ENCODE assay signal across 24 mouse cellular contexts in the genomic region with DNA sequence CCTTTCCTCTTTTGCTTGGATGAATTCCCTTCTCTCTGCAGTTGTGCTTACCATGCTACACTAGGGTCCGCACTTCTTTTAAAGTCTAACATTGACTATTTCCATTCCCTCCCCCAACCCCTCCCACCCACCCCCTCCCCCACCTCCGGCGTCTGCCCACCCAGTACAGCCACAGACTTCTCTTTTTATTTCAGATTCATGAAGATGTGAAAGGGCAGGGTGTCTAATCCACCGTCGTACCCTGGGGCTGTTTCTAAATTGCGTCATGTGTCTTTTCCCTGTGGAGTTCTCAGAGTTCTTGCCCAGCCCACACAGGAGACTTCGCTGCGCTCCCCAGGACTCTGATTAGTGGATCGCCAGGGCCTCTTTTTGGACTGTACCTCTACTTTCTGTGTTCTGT. TPM values are rescaled to one million over a fixed set of nuclear protein-coding genes. Genes with fewer than 3 reads are reported as not detected.
"Had no signal": no experiment of that assay in that cellular context is flagged by ENCODE, and none has a peak within 500 bp of the region (broad histone marks: within the 10 kb centered on the region; RNA-seq: fewer than 3 reads in every experiment).

No protein-coding gene starts in this region.

- ATAC-seq: hindbrain, postnatal 0 days; intestine, embryonic 16.5 days; liver, embryonic 12.5 days had no signal

- H3K27me3 ChIP-seq: hindbrain, embryonic 13.5 days; hindbrain, embryonic 15.5 days; kidney, embryonic 15.5 days; limb, embryonic 13.5 days; limb, embryonic 15.5 days; liver, embryonic 12.5 days had no signal

- H3K9me3 ChIP-seq: hindbrain, embryonic 15.5 days; limb, embryonic 15.5 days; liver, embryonic 12.5 days had no signal

- H3K27ac ChIP-seq: hindbrain, embryonic 13.5 days; hindbrain, embryonic 15.5 days; hindbrain, postnatal 0 days; kidney, embryonic 15.5 days; kidney, postnatal 0 days; limb, embryonic 13.5 days; limb, embryonic 15.5 days; liver, embryonic 12.5 days; liver, embryonic 14.5 days had no signal

- H3K9ac ChIP-seq: hindbrain, embryonic 13.5 days; hindbrain, embryonic 15.5 days; kidney, embryonic 15.5 days; limb, embryonic 13.5 days; limb, embryonic 15.5 days; liver, embryonic 12.5 days; liver, embryonic 14.5 days had no signal

- H3K4me3 ChIP-seq: hindbrain, embryonic 13.5 days; hindbrain, embryonic 15.5 days; kidney, embryonic 15.5 days; limb, embryonic 13.5 days; limb, embryonic 15.5 days; liver, embryonic 12.5 days had no signal

- H3K36me3 ChIP-seq: hindbrain, embryonic 13.5 days; hindbrain, embryonic 15.5 days; kidney, embryonic 15.5 days; limb, embryonic 13.5 days; limb, embryonic 15.5 days; liver, embryonic 12.5 days had no signal

- H3K4me2 ChIP-seq: heart, embryonic 11.5 days; hindbrain, embryonic 13.5 days; hindbrain, embryonic 15.5 days; kidney, embryonic 15.5 days; limb, embryonic 13.5 days; limb, embryonic 15.5 days; liver, embryonic 12.5 days had no signal

- H3K4me1 ChIP-seq: hindbrain, embryonic 13.5 days; hindbrain, embryonic 15.5 days; kidney, embryonic 15.5 days; limb, embryonic 13.5 days; limb, embryonic 15.5 days; liver, embryonic 12.5 days had no signal

- DNase-seq: gastrocnemius, postnatal 14 days; gastrocnemius, postnatal 36 days; heart, adult 18-20 months; heart, postnatal 10 days; heart, postnatal 36 days; kidney, adult 11 months; kidney, adult 2 months; kidney, adult 9 months; kidney, postnatal 14 days; kidney, postnatal 36 days; layer of hippocampus, adult 9-11 months; layer of hippocampus, postnatal 36 days; left cerebral cortex, postnatal 4 days had no signal

RNA-seq across cellular contexts. Expression of a gene that starts 46.0 kb away (rescaled TPM):
- polyA plus RNA-seq: kidney, adult 2 months had no signal

RNA-seq across cellular contexts. Expression of a gene that starts 57.9 kb away (rescaled TPM):
- polyA plus RNA-seq: hindbrain, postnatal 0 days had no signal
